Mouse (Mus musculus) CD4-positive, CD25-positive, alpha-beta regulatory T cell, adult 2 months (primary cell): ENCODE results near the gene 4930404N11Rik.

Experiments
- DNase-seq: peaks from one replicate; pipeline ENCODE4 v3.0.0-alpha.2; 2012; ENCODE audit warnings: low read depth, low spot score

Gene 4930404N11Rik

DNA sequence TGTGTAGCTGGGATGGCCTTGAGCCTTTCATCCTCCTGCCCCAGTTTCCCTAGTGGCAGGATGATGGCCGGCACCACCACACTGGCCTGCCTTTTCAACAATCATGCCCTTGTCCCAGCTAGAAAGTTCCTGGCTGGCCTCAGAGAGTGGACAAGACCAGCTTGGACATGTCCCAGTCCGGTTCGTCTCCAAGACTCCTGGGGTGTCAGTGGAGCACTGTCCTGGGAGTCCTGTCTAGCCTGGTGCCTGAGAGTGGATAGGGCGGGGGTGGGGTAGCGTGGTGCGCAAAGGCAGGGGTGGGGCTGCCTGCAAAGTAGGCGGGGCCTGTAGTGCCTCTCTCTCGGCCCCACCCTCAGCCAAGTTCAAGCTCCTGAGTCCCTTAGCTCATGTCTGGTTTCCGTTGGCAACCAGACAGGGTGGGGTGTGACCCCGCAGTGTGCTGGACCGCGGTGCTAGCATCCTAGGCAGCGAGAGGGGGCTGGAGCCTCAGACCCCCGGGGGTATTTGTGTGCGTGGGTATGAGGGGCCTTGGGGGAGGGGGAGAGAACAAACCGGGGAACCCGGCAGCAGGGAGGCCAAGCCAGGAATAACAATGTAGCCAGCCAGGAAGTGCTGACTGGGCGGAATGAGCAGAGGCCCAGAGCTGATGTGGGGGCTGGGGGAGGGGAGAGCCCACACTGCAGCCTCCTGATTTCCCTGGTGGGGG, 36.1 kb upstream of the 4930404N11Rik start:
- peak; percentile 84 for DNase-seq

DNA sequence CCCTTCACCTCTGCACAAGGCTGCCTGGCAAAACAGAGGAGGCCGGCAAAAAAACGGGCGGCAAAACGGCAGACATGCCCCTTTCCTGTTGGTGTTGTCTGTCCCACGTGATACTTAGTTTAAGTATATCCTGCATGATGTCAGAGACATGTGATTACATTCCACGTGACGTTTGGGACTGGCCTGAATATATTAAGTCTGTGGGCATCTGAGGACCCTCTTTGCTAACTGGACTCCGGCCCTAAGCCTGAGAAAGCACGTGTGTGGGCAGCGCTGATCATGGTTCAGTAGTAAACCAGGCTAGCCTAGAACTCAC, 35.5 kb upstream of the 4930404N11Rik start:
- DNase-seq = peak; percentile 53

DNA sequence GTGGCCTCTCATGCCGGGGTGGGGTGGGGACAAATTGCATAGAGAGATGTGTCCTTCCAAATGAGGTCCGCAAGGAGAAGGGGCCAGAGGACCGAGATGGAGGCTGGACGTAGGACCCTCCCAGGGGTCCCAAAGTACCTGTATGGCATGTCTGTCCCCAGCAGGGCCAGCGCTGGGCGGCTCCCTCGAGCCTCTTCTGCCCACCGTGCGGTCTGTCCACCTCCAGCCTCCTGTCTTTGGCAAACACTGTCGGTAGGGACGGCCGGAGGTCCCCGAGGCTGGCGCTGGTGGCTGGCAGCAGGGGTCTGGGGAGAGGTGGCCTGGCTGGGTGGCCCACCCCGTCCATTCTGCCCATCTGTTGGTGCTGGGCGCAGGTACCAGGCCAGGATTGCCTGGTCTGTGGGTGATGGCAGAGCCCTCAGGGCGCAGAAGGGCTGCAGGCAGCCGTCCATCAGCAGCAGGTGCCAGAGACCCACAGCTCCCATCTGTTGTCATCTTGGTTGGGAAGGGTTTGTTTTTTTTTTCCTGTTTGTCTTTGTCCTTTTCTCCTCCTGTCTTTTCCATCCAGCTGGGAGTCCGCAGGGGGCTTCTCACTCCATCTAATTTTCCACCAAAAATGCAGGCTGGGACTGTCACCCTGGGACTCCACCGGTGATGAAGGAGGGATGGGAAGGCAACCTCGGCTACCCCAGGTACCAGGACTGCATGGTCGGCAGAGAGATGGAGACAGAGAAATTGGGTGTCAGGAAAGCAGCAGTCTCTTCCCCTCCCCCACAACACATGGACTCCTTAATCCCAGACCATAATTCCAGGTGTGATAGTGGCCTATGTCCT, 35.0 kb upstream of the 4930404N11Rik start:
- no peak for DNase-seq

DNA sequence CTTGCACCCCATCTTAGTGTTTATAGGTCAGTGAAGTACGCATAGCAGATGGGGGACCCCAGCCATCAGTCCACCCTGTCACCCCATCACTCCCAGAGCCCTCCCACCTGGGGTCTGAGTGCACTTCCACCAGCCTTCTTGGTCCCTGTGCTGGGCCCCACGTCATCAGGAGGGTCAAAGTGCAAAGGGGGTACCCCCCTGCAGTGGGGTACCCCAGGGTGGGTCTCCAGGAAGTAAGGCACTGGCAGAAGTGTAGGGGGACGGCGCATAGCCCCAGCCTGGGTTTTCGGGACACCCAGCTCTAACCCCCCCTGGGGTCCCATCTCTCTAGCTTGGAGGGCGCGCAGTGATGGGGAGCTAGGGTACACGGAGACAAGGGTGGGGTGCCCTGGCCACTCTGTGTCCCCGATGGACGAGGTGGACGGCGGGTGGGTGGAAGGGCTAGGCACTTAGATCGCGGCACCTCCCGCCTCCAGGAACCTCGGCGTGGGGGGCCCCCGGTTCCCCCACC, 34.2 kb upstream of the 4930404N11Rik start:
- no peak for DNase-seq

DNA sequence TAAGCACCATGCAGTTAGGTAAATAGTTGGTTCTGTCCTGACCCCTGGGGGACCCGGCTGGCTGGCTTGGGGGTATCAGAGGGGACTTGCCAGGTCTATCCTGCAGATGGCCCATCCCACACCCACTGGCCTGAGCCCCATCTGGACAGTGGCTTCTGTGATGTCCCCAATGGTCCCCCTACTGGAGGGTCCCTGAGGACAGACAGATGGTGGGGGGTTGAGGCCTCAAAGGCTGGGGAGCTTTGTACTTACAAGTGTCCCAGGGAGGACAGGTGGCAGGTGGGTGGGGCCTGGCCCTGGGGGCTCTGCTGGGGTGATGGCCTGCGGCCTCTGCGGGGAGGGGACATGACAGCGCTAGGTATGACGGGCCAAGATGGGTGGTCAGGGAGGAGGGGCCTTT, 33.7 kb upstream of the 4930404N11Rik start:
- DNase-seq = no peak

DNA sequence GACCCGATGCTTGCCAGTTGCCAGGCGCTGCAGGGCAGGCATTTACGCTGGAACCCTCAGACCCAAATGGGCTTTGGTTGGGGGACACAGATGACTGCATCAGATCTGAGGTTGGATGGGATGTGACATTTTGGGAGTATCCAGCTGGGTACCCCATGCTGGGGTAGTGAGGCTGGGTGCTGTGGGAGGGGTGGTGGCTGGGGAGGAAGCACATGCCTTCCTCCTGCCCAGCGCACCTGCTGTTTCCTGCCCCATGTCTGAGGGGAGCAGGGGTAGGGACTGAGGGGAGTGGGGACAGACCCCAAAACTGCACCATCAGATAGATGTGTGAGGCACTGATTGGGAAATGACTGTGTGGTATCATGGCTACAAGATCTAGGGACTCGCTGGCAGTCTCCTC, 31.1 kb upstream of the 4930404N11Rik start:
- DNase-seq = no peak

DNA sequence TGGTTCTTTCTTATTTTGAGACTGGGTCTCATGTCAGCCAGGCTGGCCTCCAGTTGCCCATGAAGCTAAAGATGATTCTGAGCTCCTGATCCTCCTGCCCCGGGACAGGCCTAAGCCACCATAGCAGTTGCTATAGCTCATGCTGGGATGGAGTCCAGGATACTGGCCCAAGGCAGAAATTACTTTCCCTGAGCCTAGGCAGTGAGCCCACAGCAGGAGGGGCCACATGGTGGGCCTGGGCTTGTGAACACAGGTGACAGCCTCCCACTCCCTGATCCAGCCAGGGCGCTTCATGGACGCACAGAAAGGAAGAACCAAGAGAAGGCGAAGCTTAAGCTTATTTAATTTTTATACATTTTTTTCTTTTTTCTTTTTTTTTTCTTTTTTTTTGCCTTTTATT, 30.2 kb upstream of the 4930404N11Rik start:
- no peak for DNase-seq

DNA sequence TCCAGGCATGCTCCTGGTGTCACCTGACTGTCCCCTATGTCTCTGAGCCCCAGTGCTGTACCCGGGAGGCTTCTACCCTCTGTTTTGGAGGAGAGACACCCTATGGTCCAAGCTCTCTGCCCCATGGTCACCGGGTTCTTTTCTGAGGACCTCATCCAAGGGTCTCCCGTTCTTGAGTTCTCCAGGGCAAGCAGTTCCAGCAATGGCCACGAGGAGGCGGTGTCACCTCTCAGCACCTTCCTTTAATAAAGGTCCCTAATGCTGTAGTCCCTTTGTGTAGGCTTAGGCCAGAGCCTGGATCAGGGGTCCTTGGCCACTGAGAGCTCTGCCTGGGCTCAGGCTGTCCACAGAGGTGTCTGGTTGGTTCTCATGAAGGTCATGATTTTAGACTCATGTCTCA, 29.5 kb upstream of the 4930404N11Rik start:
- DNase-seq = peak; percentile 89

DNA sequence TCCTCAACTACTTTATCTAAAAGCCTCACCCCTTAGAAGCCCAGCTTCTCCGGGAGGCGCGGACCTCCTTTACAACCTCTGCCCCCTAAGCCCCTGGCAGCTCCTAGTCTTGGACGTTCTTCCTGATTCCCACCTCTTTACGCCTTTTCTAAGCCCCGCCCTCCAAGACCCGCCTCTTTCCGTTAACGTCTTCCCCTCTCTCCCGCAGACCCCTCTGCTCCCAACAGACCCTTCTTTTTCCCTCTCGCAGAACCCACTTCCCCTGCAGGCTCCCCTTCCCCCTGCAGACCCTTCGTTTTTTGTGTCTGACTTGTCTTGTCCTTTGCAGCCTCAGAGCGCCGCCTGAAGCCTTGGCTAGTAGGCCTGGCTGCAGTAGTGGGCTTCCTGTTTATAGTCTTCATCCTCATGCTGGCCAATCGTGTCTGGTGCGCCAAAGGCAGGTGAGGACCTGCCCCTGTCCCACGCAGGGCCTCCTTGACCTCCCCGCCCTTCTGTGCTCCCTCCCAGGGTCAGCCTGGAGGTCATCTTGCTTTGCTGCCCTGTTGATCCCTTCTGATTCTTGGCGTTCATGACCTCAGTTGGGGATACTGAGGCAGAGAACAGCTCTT, 27.9 kb upstream of the 4930404N11Rik start:
- DNase-seq = peak; percentile 46

DNA sequence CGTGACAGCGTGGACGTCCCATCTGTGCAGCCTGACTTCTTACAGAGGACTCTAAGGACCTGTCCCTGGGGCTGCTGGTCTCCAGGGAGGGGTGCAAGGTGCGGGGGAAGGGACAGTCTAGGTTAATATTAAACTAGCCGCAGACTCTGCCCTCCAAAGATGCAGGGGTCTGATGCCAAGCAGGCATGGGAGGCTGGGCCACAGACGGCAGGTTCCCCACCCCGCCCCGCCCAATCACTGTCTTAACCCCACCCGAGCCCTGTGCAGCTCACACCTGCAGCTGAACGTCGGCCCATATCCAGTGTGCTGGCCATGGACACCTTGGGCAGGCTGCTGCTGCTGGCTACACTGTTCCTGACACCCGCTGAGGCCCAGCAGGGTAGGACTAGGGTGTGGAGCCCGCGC, 27.2 kb upstream of the 4930404N11Rik start, which contains the start of gene Smim24:
Gene Smim24 (plus strand): TSS at position 271 of the 405 bp plus-strand sequence.
- no peak for DNase-seq

DNA sequence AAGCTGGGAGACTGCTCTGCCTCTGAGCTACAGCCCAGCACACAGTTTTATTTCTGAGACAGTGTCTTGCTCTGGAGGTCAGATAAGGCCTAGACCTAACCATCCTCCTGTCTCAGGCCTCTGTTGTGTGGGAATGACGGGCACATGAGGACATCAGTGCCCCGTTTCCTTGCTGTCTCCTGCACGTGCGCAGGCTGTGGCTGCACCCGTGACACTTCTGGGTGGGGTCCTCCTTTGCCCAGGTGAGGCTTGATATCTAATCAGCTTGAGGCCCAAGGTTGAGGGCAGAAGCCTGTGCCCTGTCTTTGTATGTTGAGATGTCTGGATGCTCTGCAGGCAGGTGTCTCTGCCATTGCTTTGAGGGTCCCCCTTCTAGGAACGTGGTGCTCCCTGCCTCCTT, 26.7 kb upstream of the 4930404N11Rik start:
- no peak for DNase-seq

DNA sequence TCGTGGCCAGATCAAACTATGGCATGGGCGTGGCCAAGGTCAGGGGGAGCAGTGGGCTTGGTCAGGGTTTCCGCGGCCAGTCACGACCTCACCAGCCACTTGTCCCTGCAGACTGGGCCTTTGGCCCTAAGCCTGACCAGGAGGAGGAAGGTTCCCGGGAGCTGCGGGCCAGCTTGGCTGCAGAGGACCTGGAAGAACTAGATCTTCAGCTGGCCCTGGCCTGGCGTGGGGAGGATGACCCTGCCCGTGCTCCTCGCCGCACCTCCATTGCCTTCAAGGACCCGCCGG, 25.0 kb upstream of the 4930404N11Rik start:
- no peak for DNase-seq

DNA sequence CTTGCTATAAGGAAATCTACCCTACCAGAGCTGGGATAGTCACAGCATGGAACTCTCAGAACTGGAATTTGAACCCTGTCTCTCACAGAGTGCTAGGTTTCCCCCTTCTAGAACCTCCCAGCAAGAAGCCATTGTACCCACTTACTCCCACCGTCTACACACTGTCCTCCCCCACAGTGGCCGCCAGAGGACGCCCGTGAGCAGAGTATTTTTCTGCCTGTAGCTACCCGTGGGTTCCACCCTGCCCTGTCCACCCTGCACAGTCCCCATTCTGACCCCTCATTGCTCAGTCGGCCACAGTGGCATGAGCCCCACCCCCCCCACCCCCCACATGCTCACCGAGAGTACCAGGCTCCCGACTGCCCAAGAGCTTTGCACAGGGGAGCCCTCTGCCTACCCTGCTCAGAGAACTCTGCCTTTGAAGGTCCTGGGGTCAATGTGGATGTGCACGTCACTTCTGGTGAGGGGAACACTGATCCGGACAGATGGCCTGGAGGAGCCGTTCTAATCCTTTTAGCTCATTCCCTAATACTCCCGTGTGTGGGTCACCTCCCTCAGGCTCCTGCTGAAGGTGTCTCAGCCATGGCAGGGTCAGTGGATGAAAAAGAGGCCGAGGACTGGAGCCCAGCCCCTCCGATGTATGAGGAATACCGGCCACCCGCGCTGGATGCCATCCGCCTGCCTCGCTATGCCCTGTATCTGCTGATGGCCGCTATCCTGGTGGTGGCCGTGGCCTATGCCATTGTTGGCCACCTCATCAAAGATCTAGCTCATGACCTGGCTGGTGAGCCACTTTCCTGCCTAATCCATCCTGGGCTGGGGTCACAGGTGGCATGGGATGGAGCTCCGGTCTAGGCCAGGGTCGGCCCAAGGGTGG, 24.4 kb upstream of the 4930404N11Rik start:
- DNase-seq = peak; percentile 82

DNA sequence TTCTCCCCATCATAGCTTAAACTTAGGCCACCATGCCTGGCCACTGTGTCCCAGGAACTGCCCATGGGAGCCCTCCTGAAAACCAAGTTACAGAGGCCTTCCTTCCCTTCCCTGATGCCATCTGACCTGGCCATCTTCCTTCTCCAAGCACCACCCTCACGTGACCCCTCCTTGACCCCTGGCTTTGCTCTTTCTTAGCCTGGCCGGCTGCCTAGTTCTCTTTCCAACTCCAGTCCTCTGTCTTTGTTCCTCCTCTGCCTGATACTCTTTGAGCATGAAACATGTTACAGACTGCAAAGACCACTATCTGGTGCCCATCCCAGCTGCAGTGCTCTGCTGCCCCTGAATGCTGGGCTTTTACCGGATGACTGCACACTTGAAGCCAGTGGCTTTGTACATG, 23.8 kb upstream of the 4930404N11Rik start:
- DNase-seq = no peak

DNA sequence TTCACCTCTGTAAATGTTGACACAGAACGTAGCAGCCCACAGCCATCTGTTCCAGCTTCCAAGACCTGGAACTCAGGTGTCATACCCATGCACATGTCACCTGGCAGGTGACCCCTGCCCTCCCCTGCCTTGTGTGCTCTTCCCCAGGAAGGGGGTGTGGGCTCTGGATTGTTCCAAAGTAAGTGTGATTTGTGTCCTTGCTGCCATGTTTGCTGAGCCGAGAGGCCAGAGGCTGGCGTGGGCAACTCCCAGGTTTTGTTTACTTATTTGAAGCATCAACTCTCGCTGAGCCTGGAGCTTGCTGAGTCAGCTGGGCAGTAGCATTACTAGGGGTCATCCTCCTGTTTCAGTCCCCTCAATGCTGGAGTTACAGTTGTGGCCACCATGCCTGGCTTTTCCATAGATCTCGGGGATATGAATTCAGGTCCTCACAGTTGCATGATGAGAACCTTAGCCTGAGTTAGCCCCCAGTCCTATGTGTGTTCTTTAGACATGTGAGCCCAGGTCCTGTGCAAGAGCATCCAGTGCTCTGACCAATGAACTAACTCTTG, 23.0 kb upstream of the 4930404N11Rik start, which contains the start of gene Gm48552:
Gene Gm48552 (plus strand): TSS at position 501 of the 551 bp plus-strand sequence.
- DNase-seq = no peak

DNA sequence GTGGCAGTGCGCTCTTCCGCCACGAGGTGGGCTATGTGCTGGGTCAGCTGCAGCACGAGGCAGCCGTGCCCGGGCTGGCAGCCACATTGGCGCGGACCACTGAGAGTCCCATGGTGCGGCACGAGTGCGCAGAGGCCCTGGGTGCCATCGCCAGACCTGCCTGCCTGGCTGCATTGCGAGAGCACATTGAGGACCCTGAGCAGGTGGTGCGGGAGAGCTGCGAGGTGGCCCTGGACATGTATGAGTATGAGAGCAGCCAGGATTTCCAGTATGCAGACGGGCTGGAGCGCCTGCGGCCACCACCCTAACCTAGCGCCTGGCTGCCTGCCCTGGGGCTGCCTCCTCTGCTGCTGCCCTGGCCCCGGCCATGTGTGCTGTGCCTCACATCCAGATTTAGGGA, 22.1 kb upstream of the 4930404N11Rik start:
- DNase-seq = no peak

DNA sequence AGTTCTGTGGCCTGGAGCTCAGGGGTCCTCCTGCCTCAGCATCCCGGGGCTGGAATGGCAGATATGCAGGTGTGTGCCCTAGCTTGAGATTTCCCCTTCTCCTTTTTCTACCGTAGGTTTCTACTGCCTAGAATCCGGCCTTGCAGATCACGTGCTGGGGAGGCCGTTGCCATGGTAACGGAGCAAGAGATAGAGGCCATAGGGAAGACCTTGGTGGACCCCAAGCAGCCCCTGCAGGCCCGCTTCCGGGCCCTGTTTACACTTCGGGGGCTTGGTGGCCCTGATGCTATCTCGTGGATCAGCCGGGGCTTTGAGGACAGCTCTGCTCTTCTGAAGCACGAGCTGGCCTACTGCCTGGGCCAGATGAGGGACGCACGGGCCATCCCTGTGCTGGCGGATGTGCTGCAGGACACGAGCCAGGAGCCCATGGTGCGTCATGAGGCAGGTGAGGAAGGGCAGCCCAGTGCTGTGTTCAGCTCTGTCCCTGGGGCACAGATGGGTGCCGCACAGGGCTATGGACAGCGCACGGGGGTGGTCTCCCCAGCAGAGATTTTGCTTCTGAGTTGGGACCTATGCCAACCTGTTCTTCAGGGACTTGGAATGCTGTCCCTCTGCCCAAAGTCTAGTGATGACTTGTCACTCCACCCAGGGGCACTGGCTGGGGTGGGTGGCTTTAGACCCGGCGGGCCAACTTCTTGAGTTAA, 20.1 kb upstream of the 4930404N11Rik start:
- no peak for DNase-seq

DNA sequence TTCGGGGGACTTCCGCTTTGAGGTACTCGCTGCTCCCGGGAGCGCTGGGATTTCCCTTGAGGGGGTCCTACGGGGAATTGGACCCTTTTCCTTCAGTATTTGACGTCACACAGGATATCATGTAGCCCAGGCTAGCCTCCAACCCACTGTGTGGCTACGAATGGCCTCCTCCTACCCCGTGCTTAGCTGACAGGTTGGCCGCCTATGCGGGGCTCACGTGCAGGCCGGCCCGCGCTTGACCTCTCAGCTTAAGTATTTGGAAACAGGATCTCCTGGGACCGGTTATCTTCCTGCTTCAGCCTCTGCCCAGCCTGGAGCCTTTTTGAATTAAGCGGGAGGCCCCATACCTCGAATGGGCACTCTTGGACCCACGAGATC, 19.0 kb upstream of the 4930404N11Rik start:
- no peak for DNase-seq

DNA sequence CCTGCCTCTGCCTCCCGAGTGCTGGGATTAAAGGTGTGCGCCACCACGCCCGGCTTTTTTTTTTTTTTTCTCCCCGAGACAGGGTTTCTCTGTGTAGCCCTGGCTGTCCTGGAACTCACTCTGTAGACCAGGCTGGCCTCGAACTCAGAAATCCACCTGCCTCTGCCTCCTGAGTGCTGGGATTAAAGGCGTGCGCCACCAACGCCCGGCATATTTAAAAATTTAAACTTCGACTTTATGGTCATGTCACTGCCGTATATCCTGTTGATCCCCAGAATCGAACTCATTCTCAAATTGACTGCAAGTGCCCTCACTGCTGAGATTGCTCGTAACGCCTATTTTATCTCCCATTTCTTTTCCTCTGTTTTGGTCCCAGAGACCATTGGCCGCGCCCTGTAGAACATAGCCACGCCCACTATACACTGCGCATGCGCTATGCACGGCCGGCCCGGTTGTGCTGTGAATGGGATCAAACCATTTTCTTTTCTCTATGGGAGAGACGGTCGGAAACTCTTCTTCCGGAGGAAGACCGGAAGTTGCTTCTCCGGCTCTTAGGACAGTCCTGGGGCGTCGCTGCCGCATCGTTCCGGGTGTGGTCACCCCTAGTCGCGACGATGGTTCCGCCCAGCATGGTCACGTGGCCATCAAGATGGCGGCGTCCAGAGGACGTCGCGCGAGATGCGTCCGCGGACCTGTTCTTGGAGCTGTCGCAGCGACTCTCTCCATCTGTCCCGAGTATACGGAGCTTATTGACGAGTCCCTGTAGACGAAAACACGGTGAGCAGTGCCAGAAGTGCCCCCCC, 18.4 kb upstream of the 4930404N11Rik start, which contains the start of the genes Dohh and Gm48551:
Gene Dohh (plus strand): TSS at position 627 of the 803 bp plus-strand sequence.
Gene Gm48551 (plus strand): TSS at position 665 of the 803 bp plus-strand sequence.
- peak; percentile 99 for DNase-seq

DNA sequence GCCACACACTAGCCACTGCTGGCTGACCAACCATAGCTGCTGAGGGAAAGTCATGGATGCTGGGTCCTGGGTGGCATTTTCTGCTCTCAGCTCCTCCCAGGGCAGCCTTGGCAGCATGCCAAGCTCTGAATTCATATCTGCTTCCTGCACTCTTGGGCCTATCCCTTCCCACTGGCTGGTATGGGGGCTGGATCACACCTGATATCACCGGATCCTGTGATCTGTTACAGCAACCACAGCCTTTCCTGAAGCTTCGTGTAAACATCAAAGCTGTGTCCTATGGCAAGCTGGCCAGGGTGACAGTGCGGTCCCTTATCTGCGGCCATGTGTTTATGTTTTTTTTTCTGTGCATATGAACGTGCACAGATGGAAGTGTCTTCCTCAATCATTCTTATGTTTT, 16.4 kb upstream of the 4930404N11Rik start:
- DNase-seq = peak; percentile 36
